ENCODE assay signal across 19 mouse cellular contexts in the genomic region with DNA sequence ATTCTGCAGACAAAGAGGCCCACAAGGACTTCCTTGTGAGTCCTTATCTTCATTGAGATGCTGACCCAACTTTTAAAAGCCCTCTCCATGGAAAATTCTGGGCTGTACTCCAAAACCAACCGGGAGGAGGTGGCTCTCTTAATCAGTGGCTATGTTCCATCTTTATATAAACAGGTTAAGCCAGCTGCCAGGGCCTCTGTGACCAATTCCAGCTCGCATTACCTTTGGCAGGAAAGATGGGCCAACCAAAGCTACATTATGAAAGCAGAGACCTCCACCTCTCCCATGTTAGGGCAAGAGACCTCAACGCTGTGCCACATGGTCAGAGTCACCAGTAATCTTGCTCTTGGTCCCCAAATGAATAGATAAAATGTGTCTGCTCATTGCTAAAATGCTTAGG.
DNase-seq lines count a peak whose midpoint lies in the region; ATAC-seq lines count a peak whose summit lies in the region.
"Had no signal": no experiment of that assay in that cellular context is flagged by ENCODE, and none has a peak within 500 bp of the region (broad histone marks: within the 10 kb centered on the region; RNA-seq: fewer than 3 reads in every experiment).

No protein-coding gene starts in this region.

- H3K4me3 ChIP-seq in heart, embryonic 10.5 days, result no peak overlapping the region
- H3K4me3 ChIP-seq in hindbrain, embryonic 12.5 days, result no peak overlapping the region
- H3K4me3 ChIP-seq: embryonic facial prominence, embryonic 15.5 days; forebrain, embryonic 10.5 days; gastrocnemius, adult 2 months; lung, embryonic 15.5 days; neural tube, embryonic 13.5 days had no signal

- H3K4me2 ChIP-seq in hindbrain, embryonic 12.5 days (replicated peaks), result no peak overlapping the region
- H3K4me2 ChIP-seq: embryonic facial prominence, embryonic 15.5 days; lung, embryonic 15.5 days; midbrain, embryonic 11.5 days; neural tube, embryonic 13.5 days had no signal

- no peaks in the 10 kb centered on the region for H3K9me3 ChIP-seq in heart, embryonic 10.5 days
- H3K9me3 ChIP-seq in hindbrain, embryonic 12.5 days (replicated peaks), result no peaks in the 10 kb centered on the region
- H3K9me3 ChIP-seq: embryonic facial prominence, embryonic 15.5 days; forebrain, embryonic 10.5 days; lung, embryonic 15.5 days; neural tube, embryonic 13.5 days had no signal

- H3K27ac ChIP-seq in heart, embryonic 10.5 days, result no peak overlapping the region
- H3K27ac ChIP-seq in hindbrain, embryonic 12.5 days, result no peak overlapping the region
- H3K27ac ChIP-seq: embryonic facial prominence, embryonic 15.5 days; forebrain, embryonic 10.5 days; gastrocnemius, adult 2 months; lung, embryonic 15.5 days; neural tube, embryonic 13.5 days had no signal

- no peak for ATAC-seq in hindbrain, embryonic 12.5 days (ENCODE audit: low FRiP score)
- ATAC-seq: activated CD4-positive, CD25-positive, alpha-beta regulatory T cell, adult 4 months had no signal

- 68% methylated on average over 3 of the region's 3 CpGs for WGBS in heart, embryonic 10.5 days
- 89% methylated on average over 3 of the region's 3 CpGs for WGBS in hindbrain, embryonic 12.5 days

- H3K27me3 ChIP-seq in heart, embryonic 10.5 days (ENCODE audit: insufficient read depth, poor library complexity, severe bottlenecking), result no peaks in the 10 kb centered on the region
- no peaks in the 10 kb centered on the region for H3K27me3 ChIP-seq in hindbrain, embryonic 12.5 days
- H3K27me3 ChIP-seq: embryonic facial prominence, embryonic 15.5 days; lung, embryonic 15.5 days; neural tube, embryonic 13.5 days had no signal

- H3K4me1 ChIP-seq in heart, embryonic 10.5 days, result no peaks in the 10 kb centered on the region
- 0 out of 2 replicates have a peak, but pooled peaks cover 2% of the 10 kb centered on the region for H3K4me1 ChIP-seq in hindbrain, embryonic 12.5 days
- H3K4me1 ChIP-seq: embryonic facial prominence, embryonic 15.5 days had no signal

- no peaks in the 10 kb centered on the region for H3K36me3 ChIP-seq in heart, embryonic 10.5 days
- no peaks in the 10 kb centered on the region for H3K36me3 ChIP-seq in hindbrain, embryonic 12.5 days
- H3K36me3 ChIP-seq: embryonic facial prominence, embryonic 15.5 days; forebrain, embryonic 10.5 days; lung, embryonic 15.5 days; neural tube, embryonic 13.5 days had no signal

- no peak overlapping the region for H3K9ac ChIP-seq in hindbrain, embryonic 12.5 days
- H3K9ac ChIP-seq: embryonic facial prominence, embryonic 15.5 days; lung, embryonic 15.5 days; neural tube, embryonic 13.5 days had no signal

- DNase-seq in heart, adult 18-20 months, result peak; percentile 49 to 64
- no peak for DNase-seq in heart, embryonic 10.5 days (ENCODE audit: low spot score)
- DNase-seq in kidney, postnatal 25 days, result peak; percentile 32 to 65
- no peak for DNase-seq in kidney, postnatal 4 days
- DNase-seq in kidney, postnatal 36 days, result peak; percentile 32 to 61
- peak; percentile 31 to 36 for DNase-seq in lung, postnatal 4 days
- DNase-seq in urinary bladder, adult 18-20 months (ENCODE audit: low spot score in 2 of 2), result no peak
- DNase-seq: cerebellum, postnatal 10 days; embryo, embryonic 11 days; gastrocnemius, adult 2 months; left cerebral cortex, postnatal 4 days; thymus, postnatal 4 days had no signal

Comparison
In these comparisons a context has a peak if more than half of its experiments do, and no peak if none do; other contexts are left out.
1. DNase-seq: peak in heart, adult 18-20 months (2 of 2), kidney, postnatal 25 days (2 of 2), kidney, postnatal 36 days (2 of 2) and lung, postnatal 4 days (2 of 2); none in heart, embryonic 10.5 days (single experiment), kidney, postnatal 4 days (0 of 2) and urinary bladder, adult 18-20 months (0 of 2).